Mouse (Mus musculus) G1E (cell line): ENCODE measurements around the gene Sp100. TPM values are rescaled to one million over a fixed set of nuclear protein-coding genes. Genes with fewer than 3 reads are reported as not detected.

Experiments
- ATAC-seq: 2 replicates; pipeline ENCODE4 v1.8.0; 2016; ENCODE audit warnings: mild to moderate bottlenecking; ENCODE audit not compliant: insufficient number of reproducible peaks, poor library complexity, low FRiP score, severe bottlenecking; ENCODE audit errors: extremely low read depth
- DNase-seq: peaks from one replicate; pipeline ENCODE4 v3.0.0; 2012; ENCODE audit warnings: low spot score
- H3K27me3 ChIP-seq: 2 replicates; pipeline ENCODE4 v1.6.1; 2012; ENCODE audit warnings: mild to moderate bottlenecking, low read length, inconsistent platforms; ENCODE audit not compliant: insufficient read depth
- H3K36me3 ChIP-seq: replicated peaks from 2 replicates; pipeline ENCODE3; 2012; ENCODE audit warnings: mild to moderate bottlenecking, inconsistent platforms
- H3K4me1 ChIP-seq: 2 replicates; pipeline ENCODE4 v1.6.1; 2012; ENCODE audit warnings: low read depth, low read length, inconsistent platforms, mixed read lengths; ENCODE audit not compliant: insufficient read depth
- H3K4me3 ChIP-seq: 2 replicates; pipeline ENCODE4 v1.5.1; 2012; ENCODE audit warnings: low read depth, mild to moderate bottlenecking, inconsistent platforms, low read length, moderate library complexity, mixed read lengths
- H3K9me3 ChIP-seq: replicated peaks from 2 replicates; pipeline ENCODE4 v1.6.1; 2012; ENCODE audit warnings: inconsistent platforms
- CTCF ChIP-seq: IDR thresholded peaks from 2 replicates; pipeline ENCODE4 v1.5.1; 2012; ENCODE audit warnings: low read depth, low read length, inconsistent platforms, mixed read lengths
- GATA1 ChIP-seq: IDR thresholded peaks from 2 replicates; pipeline ENCODE4 v1.6.1; 2012; ENCODE audit warnings: borderline replicate concordance, low read length, inconsistent platforms, mixed read lengths
- GATA2 ChIP-seq: IDR thresholded peaks from 2 replicates; pipeline ENCODE4 v1.6.1; 2012; ENCODE audit warnings: low read depth, low read length, inconsistent platforms, borderline replicate concordance
- POLR2AphosphoS5 ChIP-seq: IDR thresholded peaks from 2 replicates; pipeline ENCODE4 v1.6.1; 2012; ENCODE audit warnings: low read depth, low read length, inconsistent platforms; ENCODE audit not compliant: insufficient replicate concordance
- TAL1 ChIP-seq: conservative IDR thresholded peaks from 2 replicates; pipeline ENCODE4 v1.6.1; 2012; ENCODE audit warnings: low read depth, low read length, inconsistent platforms, mixed read lengths
- polyA plus RNA-seq: library from polyadenylated mRNA; stranded (reverse); fragments of >175 nt; gene quantifications from 2 replicates; pipeline ENCODE4 v1.2.3, GENCODE M21; 2012
- total RNA-seq, 2 experiments: library from RNA; stranded (forward) in 1 of 2; stranded (reverse) in 1 of 2; fragments of 200-1000 nt in 1 of 2; fragments of >200 nt in 1 of 2; fragmentation: Nextera tagmentation in 1 of 2; gene quantifications; 2 replicates each; pipeline ENCODE4 v1.2.3; 2014 to 2017

Sp100 gene
- total and polyA plus RNA-seq, 3 experiments, result 0.76 TPM; not detected in 2

- no peaks in the 10 kb centered on the region for H3K36me3 ChIP-seq
- H3K4me1 ChIP-seq, result no peaks in the 10 kb centered on the region
- TF ChIP-seq POLR2AphosphoS5, result no peak
- TF ChIP-seq TAL1, result no peak
- no peak for TF ChIP-seq CTCF
- no peak for TF ChIP-seq GATA2
- no peak for TF ChIP-seq GATA1
- DNase-seq (no peak), ATAC-seq (no peak)
- H3K27me3 ChIP-seq, result no peaks in the 10 kb centered on the region
- H3K9me3 ChIP-seq, result peaks cover 20% of the 10 kb centered on the region
- no peak overlapping the region for H3K4me3 ChIP-seq
Observed at GRCm38 (mm10) chr1:85705552-85705951, 55.8 kb downstream of the Sp100 start.

DNA sequence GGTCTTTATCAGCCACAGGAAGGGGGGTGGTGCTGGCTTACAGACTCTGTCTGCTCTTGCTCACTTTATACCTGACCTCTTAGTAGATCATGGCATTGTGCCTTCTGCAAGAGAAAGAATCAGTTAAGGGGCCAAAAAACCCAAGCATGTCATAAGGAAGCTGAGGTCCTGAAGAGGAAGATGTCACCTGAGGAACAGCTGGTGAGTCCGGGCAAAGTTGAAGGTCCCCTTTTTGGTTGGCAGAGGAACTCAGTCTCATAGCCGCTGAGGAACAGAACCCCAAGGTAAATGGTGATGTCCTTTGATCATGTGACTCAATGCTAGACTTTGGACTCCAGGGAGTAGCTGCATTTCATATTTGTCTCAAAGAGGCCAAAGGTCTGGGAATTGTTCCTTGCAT is 57.0 kb downstream of the Sp100 start:
- H3K9me3 ChIP-seq, result peaks cover 18% of the 10 kb centered on the region
- no peaks in the 10 kb centered on the region for H3K4me1 ChIP-seq
- no peak overlapping the region for H3K4me3 ChIP-seq
- no peak for TF ChIP-seq TAL1
- TF ChIP-seq POLR2AphosphoS5, result no peak
- TF ChIP-seq GATA1, result no peak
- no peak for TF ChIP-seq CTCF
- no peak for TF ChIP-seq GATA2
- DNase-seq, result no peak
- H3K36me3 ChIP-seq, result no peaks in the 10 kb centered on the region
- no peaks in the 10 kb centered on the region for H3K27me3 ChIP-seq
- no peak for ATAC-seq

GRCm38 (mm10) chr1:85714501-85714900 is 64.7 kb downstream of the Sp100 start:
- Histone ChIP-seq H3K9me3 (peaks cover 2% of the 10 kb centered on the region; the same call in 1 of the 2 replicates), H3K4me3 (no peak overlapping the region), H3K4me1 (no peaks in the 10 kb centered on the region), H3K36me3 (no peaks in the 10 kb centered on the region), H3K27me3 (no peaks in the 10 kb centered on the region)
- no peak for ATAC-seq
- no peak for DNase-seq
- TF ChIP-seq GATA2 (no peak), POLR2AphosphoS5 (no peak), GATA1 (no peak), TAL1 (no peak), CTCF (no peak)

DNA sequence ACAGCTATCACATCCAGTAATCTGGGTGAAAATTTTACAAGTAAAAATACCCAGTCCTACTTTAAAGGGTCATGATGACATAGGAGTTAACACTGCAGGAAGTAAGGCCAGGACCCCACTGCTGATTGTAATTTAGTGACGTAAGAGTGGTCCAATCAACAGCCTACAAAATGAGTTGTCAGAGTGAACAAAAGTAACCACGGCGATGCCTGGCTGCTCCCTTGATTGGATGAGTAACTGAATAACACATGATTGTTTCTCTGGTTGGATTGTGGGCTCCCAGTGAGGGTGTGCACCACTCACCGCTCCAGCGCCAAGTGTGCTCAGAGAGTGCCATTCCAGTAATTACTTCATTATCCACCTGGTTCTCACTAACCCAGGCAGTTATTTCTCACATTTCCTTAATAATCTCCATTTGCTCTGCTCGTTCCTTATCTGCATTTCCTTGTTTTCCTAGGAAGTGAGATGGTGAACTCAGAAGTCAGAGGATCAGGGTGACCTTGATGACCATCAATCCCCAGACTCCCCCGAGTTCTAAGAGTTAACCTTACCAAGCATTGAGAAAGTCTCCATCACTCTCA is 66.7 kb downstream of the Sp100 start:
- Histone ChIP-seq H3K4me1 (no peaks in the 10 kb centered on the region), H3K27me3 (no peaks in the 10 kb centered on the region), H3K9me3 (peaks cover 13% of the 10 kb centered on the region), H3K36me3 (no peaks in the 10 kb centered on the region), H3K4me3 (no peak overlapping the region)
- ATAC-seq (no peak; the same call in 1 of the 2 replicates), DNase-seq (no peak)
- TF ChIP-seq POLR2AphosphoS5, result no peak
- no peak for TF ChIP-seq GATA1
- no peak for TF ChIP-seq GATA2
- no peak for TF ChIP-seq TAL1
- TF ChIP-seq CTCF, result no peak

- peaks cover 26% of the 10 kb centered on the region for H3K9me3 ChIP-seq
- H3K36me3 ChIP-seq, result no peaks in the 10 kb centered on the region
- DNase-seq, result no peak
- TF ChIP-seq CTCF, result no peak
- TF ChIP-seq TAL1, result no peak
- no peak for TF ChIP-seq GATA2
- no peak for TF ChIP-seq POLR2AphosphoS5
- no peak for TF ChIP-seq GATA1
- H3K27me3 ChIP-seq, result no peaks in the 10 kb centered on the region
- H3K4me1 ChIP-seq, result no peaks in the 10 kb centered on the region
- no peak overlapping the region for H3K4me3 ChIP-seq
- no peak for ATAC-seq
Observed at GRCm38 (mm10) chr1:85719049-85719448, 69.3 kb downstream of the Sp100 start.

DNA sequence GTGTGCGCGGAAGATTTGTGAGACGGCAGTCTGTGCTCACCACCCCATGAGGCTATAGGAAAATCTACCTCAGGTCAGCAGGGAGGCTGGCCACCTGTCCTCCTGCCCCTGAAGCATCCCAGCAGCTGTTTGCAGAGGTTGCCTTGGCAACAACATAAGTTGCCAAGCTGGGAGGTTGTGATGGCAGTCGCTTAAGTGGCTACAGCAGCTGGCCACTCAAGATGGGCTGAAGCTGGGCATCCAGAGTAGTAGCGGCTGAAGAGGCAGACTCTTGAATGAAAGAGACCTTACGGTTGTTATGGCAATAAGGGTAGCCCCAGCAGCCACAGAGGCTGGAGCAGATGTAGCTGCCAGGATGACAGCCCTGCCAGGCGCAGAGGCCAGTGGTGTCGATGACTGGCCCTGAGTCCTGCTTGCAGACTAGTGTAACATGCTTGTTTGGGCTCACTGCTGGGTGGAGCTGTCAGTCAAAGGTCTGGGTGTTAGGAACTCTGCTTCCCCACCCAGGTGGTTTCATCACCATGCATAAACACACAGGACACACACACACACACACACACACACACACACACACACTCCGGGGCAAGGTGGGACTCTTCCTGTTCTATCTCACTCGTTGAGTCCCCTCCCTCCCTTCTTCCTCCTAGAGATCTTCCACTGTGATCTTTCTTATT is 70.6 kb downstream of the Sp100 start:
- no peaks in the 10 kb centered on the region for H3K4me1 ChIP-seq
- no peaks in the 10 kb centered on the region for H3K27me3 ChIP-seq
- no peak for ATAC-seq
- no peaks in the 10 kb centered on the region for H3K36me3 ChIP-seq
- no peak overlapping the region for H3K4me3 ChIP-seq
- no peak for DNase-seq
- H3K9me3 ChIP-seq, result peaks cover 29% of the 10 kb centered on the region
- TF ChIP-seq TAL1 (no peak), GATA1 (no peak), GATA2 (no peak), POLR2AphosphoS5 (no peak), CTCF (no peak)
